Mouse (Mus musculus): Measurements from ENCODE around the gene Kpna4. TPM values are rescaled to one million over a fixed set of nuclear protein-coding genes. Genes with fewer than 3 reads are reported as not detected.

Gene Kpna4
- polyA plus RNA-seq (2012; rRNA removed) = 10.1 and 13.1 TPM in 2 replicates

DNA sequence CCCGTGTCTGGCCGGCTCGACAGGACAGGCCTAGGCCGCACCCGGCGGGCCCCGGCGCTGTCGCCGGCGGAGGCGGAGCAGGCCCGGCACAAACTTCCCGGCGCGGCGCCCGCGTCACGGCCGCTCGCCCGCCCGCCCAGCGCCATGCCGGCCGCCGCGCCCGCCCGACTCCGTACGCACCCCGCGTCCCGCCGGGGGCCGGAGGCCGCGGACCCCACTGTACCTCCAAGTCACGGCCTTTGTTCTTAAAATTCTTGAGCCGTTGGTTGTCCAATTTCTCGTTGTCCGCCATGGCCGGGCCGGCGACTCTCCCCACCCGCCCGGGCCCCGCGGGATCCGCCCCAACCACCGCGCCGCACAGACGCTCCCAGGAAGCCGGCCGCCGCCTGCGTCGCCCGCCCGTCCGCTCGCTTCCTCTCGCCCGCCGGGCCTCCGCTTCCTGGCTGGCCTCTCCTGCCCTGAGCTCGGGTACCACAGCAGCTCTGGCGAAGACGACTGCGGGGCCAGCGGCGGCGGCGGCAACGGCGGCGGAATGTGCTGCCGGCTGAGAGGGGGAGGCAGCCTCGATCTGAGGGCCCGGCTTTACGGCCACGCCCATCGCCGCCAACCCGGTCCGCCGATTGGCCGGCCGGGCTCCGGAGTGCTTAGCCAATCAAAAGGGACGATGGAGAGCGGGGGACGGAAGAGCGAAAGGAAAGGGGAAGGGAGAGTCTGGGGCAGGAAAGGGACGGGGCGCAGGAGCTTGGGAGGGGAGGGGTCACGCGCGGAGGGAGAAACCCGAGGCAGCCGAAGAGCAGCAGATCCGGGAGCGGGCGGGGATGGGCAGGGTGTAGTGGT is at the start of gene Kpna4:
TSS of gene Kpna4 (minus strand) at position 605 of the 837 bp plus-strand sequence.
- Histone ChIP-seq H3K4me3 (replicated peaks; ENCODE audit: extremely low read depth, low read depth, low read length) (peak within 1 kb of the TSS; percentile 83), H3K4me1 (ENCODE audit: control insufficient read depth, insufficient read depth, low read length) (peaks cover 3% of the 10 kb centered on the region; the same call in 1 of the 2 replicates)
- peak; percentile 89 for DNase-seq
- TF ChIP-seq POLR2A (IDR thresholded peaks at IDR 0.05; ENCODE audit: borderline replicate concordance, extremely low read depth, low read depth, low read length) = peak; percentile 49; the same call in 1 of the 2 replicates
- TF ChIP-seq CTCF (IDR thresholded peaks at IDR 0.05; ENCODE audit: insufficient read depth, low read length) = no peak
- WGBS = under 1% methylated on average over 107 of the region's 107 CpGs

DNA sequence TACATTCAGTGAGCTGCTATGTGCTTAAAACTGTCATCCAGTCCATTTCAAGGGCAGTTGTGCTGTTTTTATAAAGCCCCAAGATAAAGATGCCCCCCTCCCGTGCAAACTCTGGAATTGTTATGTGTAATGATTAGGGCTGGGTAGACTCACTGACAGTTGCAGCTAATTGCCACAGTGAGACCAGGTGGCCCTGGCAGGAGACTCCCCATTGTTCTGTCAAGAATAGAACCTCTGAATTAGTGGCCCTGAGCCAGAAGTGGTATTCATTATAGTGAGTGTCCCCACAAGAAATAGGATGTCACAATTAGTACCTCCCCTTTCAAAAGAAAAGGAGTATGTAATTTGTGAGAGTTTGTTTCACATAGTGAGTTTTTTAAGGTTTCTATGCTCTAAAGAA is 48.3 kb upstream of the Kpna4 start:
- H3K4me1 ChIP-seq (ENCODE audit: control insufficient read depth, insufficient read depth, low read length) = no peaks in the 10 kb centered on the region
- no peak for DNase-seq
- no peak overlapping the region for H3K4me3 ChIP-seq (replicated peaks; ENCODE audit: extremely low read depth, low read depth, low read length)
- 29% methylated on average over 1 of the region's 1 CpGs for WGBS
- TF ChIP-seq CTCF (IDR thresholded peaks at IDR 0.05; ENCODE audit: insufficient read depth, low read length) (no peak), POLR2A (IDR thresholded peaks at IDR 0.05; ENCODE audit: borderline replicate concordance, extremely low read depth, low read depth, low read length) (no peak)

DNA sequence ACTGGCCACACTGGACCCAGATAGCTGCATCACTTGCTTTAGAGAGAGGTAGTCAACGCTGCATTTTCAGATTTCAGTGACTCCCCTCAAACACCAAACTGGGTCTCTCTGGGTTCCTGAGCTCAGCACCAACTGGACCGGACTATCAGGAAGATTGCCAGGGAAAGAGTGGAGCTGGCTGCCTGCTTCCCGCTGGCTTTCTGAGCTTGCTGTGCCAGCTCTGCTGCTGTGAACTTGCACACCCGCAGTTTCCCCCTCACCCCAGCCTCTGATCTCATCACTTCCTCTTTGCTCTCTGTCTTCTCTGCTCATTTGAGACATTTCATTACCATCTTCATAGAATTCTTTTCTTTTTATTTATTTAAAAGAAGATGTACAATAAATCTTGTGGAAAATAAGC is 44.2 kb upstream of the Kpna4 start:
- Histone ChIP-seq H3K4me3 (replicated peaks; ENCODE audit: extremely low read depth, low read depth, low read length) (no peak overlapping the region), H3K4me1 (ENCODE audit: control insufficient read depth, insufficient read depth, low read length) (no peaks in the 10 kb centered on the region)
- TF ChIP-seq POLR2A (IDR thresholded peaks at IDR 0.05; ENCODE audit: borderline replicate concordance, extremely low read depth, low read depth, low read length) = no peak
- TF ChIP-seq CTCF (IDR thresholded peaks at IDR 0.05; ENCODE audit: insufficient read depth, low read length) = no peak
- WGBS = 32% methylated on average over 4 of the region's 4 CpGs
- DNase-seq = no peak

DNA sequence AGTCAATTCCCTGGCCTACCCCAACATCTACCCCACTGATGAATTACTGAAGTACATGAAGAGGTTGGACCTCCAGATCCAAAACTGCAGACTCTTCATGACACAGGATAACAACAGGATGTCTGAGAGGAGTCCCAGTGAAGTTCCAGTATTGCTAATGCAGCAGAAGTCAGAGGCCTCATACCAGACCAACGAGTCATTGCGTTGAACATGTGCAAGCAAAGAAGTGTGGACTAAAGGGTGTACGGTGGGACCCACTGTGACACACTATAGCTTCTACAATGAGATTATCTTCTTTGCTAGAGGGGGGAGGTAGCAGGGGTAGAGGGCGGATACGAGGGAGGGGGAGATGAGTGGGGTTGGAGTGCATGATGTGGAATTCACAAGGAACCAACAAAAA is 42.9 kb upstream of the Kpna4 start:
- no peak for DNase-seq
- Histone ChIP-seq H3K4me3 (replicated peaks; ENCODE audit: extremely low read depth, low read depth, low read length) (no peak overlapping the region), H3K4me1 (ENCODE audit: control insufficient read depth, insufficient read depth, low read length) (no peaks in the 10 kb centered on the region)
- TF ChIP-seq POLR2A (IDR thresholded peaks at IDR 0.05; ENCODE audit: borderline replicate concordance, extremely low read depth, low read depth, low read length) (no peak), CTCF (IDR thresholded peaks at IDR 0.05; ENCODE audit: insufficient read depth, low read length) (no peak)
- 74% methylated on average over 5 of the region's 5 CpGs for WGBS

DNA sequence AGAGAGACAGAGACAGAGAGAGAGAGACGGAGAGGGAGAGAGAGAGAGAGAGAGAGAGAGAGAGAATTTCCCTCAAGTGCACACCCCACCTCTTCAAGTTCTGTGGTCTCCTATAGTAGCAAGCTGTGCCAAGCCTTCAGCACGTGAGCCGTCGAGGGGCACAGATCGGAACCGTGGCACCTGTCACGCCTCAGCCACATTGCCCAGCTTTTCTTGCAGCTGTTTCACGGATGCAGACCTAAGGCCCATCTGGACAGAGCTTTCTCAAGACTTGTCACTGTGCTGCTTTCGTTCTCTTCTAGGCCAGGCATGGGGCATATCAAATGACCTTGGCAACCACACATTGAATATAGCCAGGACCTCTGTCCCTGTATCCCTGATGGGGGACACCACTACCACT is 41.8 kb upstream of the Kpna4 start:
- TF ChIP-seq CTCF (IDR thresholded peaks at IDR 0.05; ENCODE audit: insufficient read depth, low read length) (no peak), POLR2A (IDR thresholded peaks at IDR 0.05; ENCODE audit: borderline replicate concordance, extremely low read depth, low read depth, low read length) (no peak)
- H3K4me1 ChIP-seq (ENCODE audit: control insufficient read depth, insufficient read depth, low read length) = no peaks in the 10 kb centered on the region
- 88% methylated on average over 9 of the region's 9 CpGs for WGBS
- no peak overlapping the region for H3K4me3 ChIP-seq (replicated peaks; ENCODE audit: extremely low read depth, low read depth, low read length)
- DNase-seq = no peak

DNA sequence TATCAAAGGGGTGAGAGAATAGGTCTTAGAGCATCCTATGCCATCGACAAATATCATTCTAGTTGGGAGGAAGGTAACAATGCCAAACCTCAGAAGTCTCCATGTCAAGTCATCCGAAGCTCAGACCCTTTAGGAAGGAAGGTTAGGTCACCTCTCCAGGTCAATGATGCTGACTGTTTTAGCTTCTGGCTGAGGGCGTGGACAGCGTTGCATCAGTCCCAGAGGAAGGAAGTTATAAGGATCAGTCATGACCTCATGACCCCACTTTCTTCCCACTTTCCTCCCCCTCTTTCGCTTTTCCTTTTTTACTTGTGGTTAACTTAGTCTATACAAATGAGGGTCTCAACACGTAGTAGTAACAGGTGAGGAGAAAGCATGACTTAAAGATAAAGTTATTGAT is 36.1 kb upstream of the Kpna4 start:
- WGBS = 50% methylated on average over 6 of the region's 6 CpGs
- Histone ChIP-seq H3K4me3 (replicated peaks; ENCODE audit: extremely low read depth, low read depth, low read length) (no peak overlapping the region), H3K4me1 (ENCODE audit: control insufficient read depth, insufficient read depth, low read length) (no peaks in the 10 kb centered on the region)
- no peak for DNase-seq
- TF ChIP-seq CTCF (IDR thresholded peaks at IDR 0.05; ENCODE audit: insufficient read depth, low read length) (no peak), POLR2A (IDR thresholded peaks at IDR 0.05; ENCODE audit: borderline replicate concordance, extremely low read depth, low read depth, low read length) (no peak)

DNA sequence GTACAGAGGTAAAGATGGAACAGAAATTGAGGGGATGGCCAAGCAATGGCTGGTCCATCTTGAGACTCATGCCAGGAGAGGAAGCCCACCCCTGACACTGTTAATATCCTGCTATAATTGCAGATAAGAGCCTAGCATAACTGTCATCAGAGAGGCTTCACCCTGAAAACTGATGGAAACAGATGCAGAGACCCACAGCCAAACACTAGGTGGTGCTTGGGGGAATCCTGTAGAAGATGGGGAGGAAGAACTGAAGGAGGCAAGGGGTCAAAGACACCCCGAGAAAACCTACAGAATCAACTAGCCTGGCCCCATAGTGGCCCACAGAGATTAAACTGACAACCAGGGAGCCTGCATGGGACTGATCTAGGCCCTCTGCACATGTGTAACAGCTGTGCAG is 33.5 kb upstream of the Kpna4 start:
- Histone ChIP-seq H3K4me1 (ENCODE audit: control insufficient read depth, insufficient read depth, low read length) (no peaks in the 10 kb centered on the region), H3K4me3 (replicated peaks; ENCODE audit: extremely low read depth, low read depth, low read length) (no peak overlapping the region)
- DNase-seq = no peak
- 65% methylated on average over 1 of the region's 1 CpGs for WGBS
- TF ChIP-seq POLR2A (IDR thresholded peaks at IDR 0.05; ENCODE audit: borderline replicate concordance, extremely low read depth, low read depth, low read length) (no peak), CTCF (IDR thresholded peaks at IDR 0.05; ENCODE audit: insufficient read depth, low read length) (no peak)

DNA sequence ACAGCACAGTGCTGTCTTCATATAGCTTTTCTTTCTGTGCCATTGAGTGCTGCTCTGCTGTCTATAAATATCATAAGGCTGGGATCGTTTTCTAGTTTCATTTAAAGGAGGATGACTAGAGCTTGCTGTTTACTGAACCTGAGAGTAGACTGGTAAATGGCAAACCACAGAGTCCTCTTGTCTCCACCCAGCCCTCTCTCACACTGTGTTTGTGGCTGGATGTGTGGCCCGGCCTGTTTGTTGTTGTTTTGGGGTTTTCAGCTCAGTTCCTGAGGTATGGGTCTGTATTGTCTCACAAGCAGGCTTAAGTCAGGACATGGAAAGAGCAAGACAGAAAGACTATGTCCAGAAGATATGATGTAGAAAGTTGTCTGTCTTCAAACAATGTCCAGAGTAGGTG is 32.6 kb upstream of the Kpna4 start:
- Histone ChIP-seq H3K4me3 (replicated peaks; ENCODE audit: extremely low read depth, low read depth, low read length) (no peak overlapping the region), H3K4me1 (ENCODE audit: control insufficient read depth, insufficient read depth, low read length) (no peaks in the 10 kb centered on the region)
- TF ChIP-seq POLR2A (IDR thresholded peaks at IDR 0.05; ENCODE audit: borderline replicate concordance, extremely low read depth, low read depth, low read length) (no peak), CTCF (IDR thresholded peaks at IDR 0.05; ENCODE audit: insufficient read depth, low read length) (no peak)
- no peak for DNase-seq
- WGBS = 64% methylated on average over 2 of the region's 2 CpGs

DNA sequence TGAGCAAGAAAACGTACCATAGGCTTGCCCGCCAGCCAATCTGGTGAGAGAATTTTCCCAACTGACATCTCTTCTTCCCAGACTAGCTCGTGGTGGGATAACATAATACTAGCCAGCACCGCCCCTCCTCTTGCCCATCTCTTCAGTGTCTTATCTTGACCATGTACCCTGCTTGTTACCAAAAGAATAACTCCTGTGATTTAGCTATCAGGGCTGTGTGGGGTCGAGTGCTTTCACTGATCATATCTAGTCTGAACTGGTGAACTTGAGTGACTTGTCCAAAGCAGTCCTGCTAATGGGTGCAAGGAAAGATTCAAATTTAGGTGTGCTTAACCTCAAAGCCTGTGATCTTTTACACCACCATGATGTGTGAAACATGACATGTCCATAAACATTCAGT is 31.0 kb upstream of the Kpna4 start:
- DNase-seq = no peak
- Histone ChIP-seq H3K4me3 (replicated peaks; ENCODE audit: extremely low read depth, low read depth, low read length) (no peak overlapping the region), H3K4me1 (ENCODE audit: control insufficient read depth, insufficient read depth, low read length) (no peaks in the 10 kb centered on the region)
- TF ChIP-seq POLR2A (IDR thresholded peaks at IDR 0.05; ENCODE audit: borderline replicate concordance, extremely low read depth, low read depth, low read length) (no peak), CTCF (IDR thresholded peaks at IDR 0.05; ENCODE audit: insufficient read depth, low read length) (no peak)
- 71% methylated on average over 5 of the region's 5 CpGs for WGBS

DNA sequence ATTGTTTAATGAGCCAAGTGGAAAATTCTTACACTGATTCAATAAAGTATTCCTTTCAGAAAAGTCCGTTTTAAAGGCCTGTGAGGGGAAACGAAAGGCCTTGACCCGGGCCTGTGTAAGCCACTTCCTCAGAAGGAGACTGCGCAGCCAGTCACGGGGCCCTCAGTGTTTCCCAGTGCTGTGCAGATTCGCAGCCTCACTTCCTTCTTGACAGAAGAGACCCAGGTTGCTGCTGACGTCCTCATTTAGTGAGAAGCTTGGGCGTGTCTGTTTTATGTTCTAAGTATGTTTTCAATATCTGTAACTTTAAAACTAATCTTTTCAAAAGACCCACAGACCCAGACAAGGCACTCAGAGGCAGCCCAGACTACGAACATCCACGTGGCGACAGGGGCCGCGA is 29.6 kb upstream of the Kpna4 start:
- H3K4me1 ChIP-seq (ENCODE audit: control insufficient read depth, insufficient read depth, low read length) = no peaks in the 10 kb centered on the region
- no peak for DNase-seq
- WGBS = 68% methylated on average over 13 of the region's 13 CpGs
- no peak overlapping the region for H3K4me3 ChIP-seq (replicated peaks; ENCODE audit: extremely low read depth, low read depth, low read length)
- TF ChIP-seq POLR2A (IDR thresholded peaks at IDR 0.05; ENCODE audit: borderline replicate concordance, extremely low read depth, low read depth, low read length) (no peak), CTCF (IDR thresholded peaks at IDR 0.05; ENCODE audit: insufficient read depth, low read length) (no peak)

Data from lung, adult 2 months (tissue).